Comparison of ENCODE assay signal across 8 mouse cellular contexts in genomic region chr19:8928689-8929223, GRCm38 (mm10). TPM values are rescaled to one million over a fixed set of nuclear protein-coding genes. Genes with fewer than 3 reads are reported as not detected.
DNase-seq lines count a peak whose midpoint lies in the region; ATAC-seq and TF ChIP-seq lines count a peak whose summit lies in the region.

No protein-coding gene starts in this region.

- no peaks in the 10 kb centered on the region for H3K27me3 ChIP-seq in limb, embryonic 11.5 days (ENCODE audit: control insufficient read depth, insufficient read depth, low read length)
- no peaks in the 10 kb centered on the region for H3K27me3 ChIP-seq in small intestine, adult 2 months (ENCODE audit: control insufficient read depth, insufficient read depth, low read length)

- no peak for TF ChIP-seq POLR2A in small intestine, adult 2 months (IDR thresholded peaks at IDR 0.05; ENCODE audit: low read depth, low read length)

- H3K9me3 ChIP-seq in limb, embryonic 11.5 days (ENCODE audit: control insufficient read depth, low read length): no peaks in the 10 kb centered on the region

- peak overlapping the region; percentile 96 for H3K27ac ChIP-seq in gastrocnemius, adult 2 months
- no peak overlapping the region for H3K27ac ChIP-seq in limb, embryonic 11.5 days (replicated peaks; ENCODE audit: low read depth, low read length)
- H3K27ac ChIP-seq in small intestine, adult 2 months (ENCODE audit: insufficient read depth, low read depth, low read length): peak overlapping the region; percentile 77; the same call in 1 of the 2 replicates

- peaks cover 9% of the 10 kb centered on the region; the same call in 1 of the 2 replicates for H3K4me1 ChIP-seq in limb, embryonic 11.5 days (ENCODE audit: control insufficient read depth, insufficient read depth, low read length)
- H3K4me1 ChIP-seq in small intestine, adult 2 months (ENCODE audit: control insufficient read depth, insufficient read depth, insufficient read length, low read length): peaks cover 9% of the 10 kb centered on the region

- peak overlapping the region; percentile 90 for H3K4me3 ChIP-seq in gastrocnemius, adult 2 months
- H3K4me3 ChIP-seq in limb, embryonic 11.5 days (ENCODE audit: low read depth, low read length): peak overlapping the region; percentile 74
- peak overlapping the region; percentile 95 for H3K4me3 ChIP-seq in small intestine, adult 2 months (ENCODE audit: low read depth, low read length)

- peak overlapping the region; percentile 90; the same call in 1 of the 2 replicates for H3K9ac ChIP-seq in limb, embryonic 11.5 days (ENCODE audit: low read length)

- 11% methylated on average over 16 of the region's 16 CpGs for WGBS in limb, embryonic 11.5 days
- 28% methylated on average over 16 of the region's 16 CpGs for WGBS in small intestine, adult 2 months

- peak; percentile 46; the same call in 1 of the 2 replicates for ATAC-seq in limb, embryonic 11.5 days (ENCODE audit: insufficient number of reproducible peaks, low FRiP score, low TSS enrichment, low read depth)

- TF ChIP-seq CTCF in gastrocnemius, adult 2 months (IDR thresholded peaks at IDR 0.05): no peak
- TF ChIP-seq CTCF in small intestine, adult 2 months (IDR thresholded peaks at IDR 0.05; ENCODE audit: extremely low read depth, insufficient read length, insufficient replicate concordance, low read depth, low read length): no peak

- H3K36me3 ChIP-seq in limb, embryonic 11.5 days (ENCODE audit: control insufficient read depth, insufficient read depth, low read length): peaks cover 13% of the 10 kb centered on the region; the same call in 1 of the 2 replicates
- H3K36me3 ChIP-seq in small intestine, adult 2 months (ENCODE audit: control insufficient read depth, insufficient read depth, low read length): peaks cover 7% of the 10 kb centered on the region; the same call in 1 of the 2 replicates

- intact Hi-C loops in gastrocnemius, adult 2 months (cut with DNase I): loop anchor here (5.0 kb wide), 1 partner anchor 36 kb away; the partner anchor contains the start of gene Ints5
- intact Hi-C loops in gastrocnemius, postnatal 14 days (cut with DNase I; ENCODE audit: low total_unique reads): no loop called here

- peak overlapping the region; percentile 54 for H3K4me2 ChIP-seq in limb, embryonic 11.5 days (ENCODE audit: low read depth, severe bottlenecking)

- DNase-seq in gastrocnemius, adult 2 months: no peak
- DNase-seq in gastrocnemius, adult 18-20 months (ENCODE audit: low spot score): no peak
- DNase-seq in urinary bladder, adult 2 months (ENCODE audit: low spot score): peak; percentile 51
- DNase-seq in urinary bladder, postnatal 4 days (ENCODE audit: low spot score in 2 of 2): no peak
- DNase-seq in limb, embryonic 11.5 days (ENCODE audit: low spot score): no peak
- DNase-seq in gastrocnemius, postnatal 14 days: no peak
- no peak for DNase-seq in retina, postnatal 1 day

RNA-seq across cellular contexts. Expression of gene Rom1, which starts 0.4 kb away (rescaled TPM):
- 1 to 10 TPM; 7.3 TPM for total RNA-seq in gastrocnemius, adult 2 months (2021)
- 1 to 10 TPM; 7.8 TPM for total RNA-seq in gastrocnemius, adult 18-20 months (2021)
- 9.4 and 12.3 TPM in 2 replicates for polyA plus RNA-seq in urinary bladder, adult 2 months (2012; rRNA removed)
- 1.1 and 1.4 TPM in 2 replicates for polyA plus RNA-seq in limb, embryonic 11.5 days (2014; fragmentation: Nextera tagmentation; extraction: Ambion mirVana)
- 7.2 and 15.1 TPM in 2 replicates for polyA plus RNA-seq in small intestine, adult 2 months (2012; rRNA removed)
- 1 to 10 TPM; 4.9 to 6.0 TPM for total RNA-seq in gastrocnemius, postnatal 14 days (2021)

RNA-seq across cellular contexts. Expression of gene Eml3, which starts 0.6 kb away (rescaled TPM):
- 1 to 10 TPM; 3.4 to 6.2 TPM for total RNA-seq in gastrocnemius, adult 2 months (2021)
- total RNA-seq in gastrocnemius, adult 18-20 months (2021): 1 to 10 TPM; 3.1 to 4.5 TPM
- 40.5 and 45.3 TPM in 2 replicates for polyA plus RNA-seq in urinary bladder, adult 2 months (2012; rRNA removed)
- 17.9 and 18.0 TPM in 2 replicates for polyA plus RNA-seq in limb, embryonic 11.5 days (2014; fragmentation: Nextera tagmentation; extraction: Ambion mirVana)
- 18.4 and 32.2 TPM in 2 replicates for polyA plus RNA-seq in small intestine, adult 2 months (2012; rRNA removed)
- total RNA-seq in gastrocnemius, postnatal 14 days (2021): 1 to 10 TPM; 8.6 to 8.9 TPM

RNA-seq across cellular contexts. Expression of gene B3gat3, which starts 8.6 kb away (rescaled TPM):
- 10 to 100 TPM; 32.2 to 35.7 TPM for total RNA-seq in gastrocnemius, adult 2 months (2021)
- 10 to 100 TPM; 32.1 to 37.9 TPM for total RNA-seq in gastrocnemius, adult 18-20 months (2021)
- 57.9 and 80.8 TPM in 2 replicates for polyA plus RNA-seq in urinary bladder, adult 2 months (2012; rRNA removed)
- polyA plus RNA-seq in limb, embryonic 11.5 days (2014; fragmentation: Nextera tagmentation; extraction: Ambion mirVana): 33.1 and 37.2 TPM in 2 replicates
- polyA plus RNA-seq in small intestine, adult 2 months (2012; rRNA removed): 40.1 and 69.5 TPM in 2 replicates
- 10 to 100 TPM; 21.4 to 24.2 TPM for total RNA-seq in gastrocnemius, postnatal 14 days (2021)

RNA-seq across cellular contexts. Expression of gene Mta2, which starts 12.9 kb away (rescaled TPM):
- 10 to 100 TPM; 23.5 to 27.2 TPM for total RNA-seq in gastrocnemius, adult 2 months (2021)
- total RNA-seq in gastrocnemius, adult 18-20 months (2021): 10 to 100 TPM; 21.6 to 24.2 TPM
- polyA plus RNA-seq in urinary bladder, adult 2 months (2012; rRNA removed): 29.9 and 47.6 TPM in 2 replicates
- polyA plus RNA-seq in limb, embryonic 11.5 days (2014; fragmentation: Nextera tagmentation; extraction: Ambion mirVana): 58.5 and 62.0 TPM in 2 replicates
- 15.0 and 21.7 TPM in 2 replicates for polyA plus RNA-seq in small intestine, adult 2 months (2012; rRNA removed)
- total RNA-seq in gastrocnemius, postnatal 14 days (2021): 10 to 100 TPM; 27.4 to 27.9 TPM

RNA-seq across cellular contexts. Expression of gene Tut1, which starts 24.9 kb away (rescaled TPM):
- 10 to 100 TPM in 1 of 2 experiments, 1 to 10 TPM in 1; 7.9 to 10.4 TPM for total RNA-seq in gastrocnemius, adult 2 months (2021)
- total RNA-seq in gastrocnemius, adult 18-20 months (2021): 1 to 10 TPM; 7.6 to 8.2 TPM
- polyA plus RNA-seq in urinary bladder, adult 2 months (2012; rRNA removed): 21.8 and 24.1 TPM in 2 replicates
- polyA plus RNA-seq in limb, embryonic 11.5 days (2014; fragmentation: Nextera tagmentation; extraction: Ambion mirVana): 33.2 and 35.2 TPM in 2 replicates
- polyA plus RNA-seq in small intestine, adult 2 months (2012; rRNA removed): 5.6 and 13.2 TPM in 2 replicates
- 1 to 10 TPM; 8.2 to 8.4 TPM for total RNA-seq in gastrocnemius, postnatal 14 days (2021)
